Mouse (Mus musculus) kidney, adult 18-20 months (tissue): ENCODE data around the gene Olfr392.

Experiments used
- DNase-seq: peaks from one replicate; pipeline ENCODE4 v3.0.0; 2021

Gene Olfr392

DNA sequence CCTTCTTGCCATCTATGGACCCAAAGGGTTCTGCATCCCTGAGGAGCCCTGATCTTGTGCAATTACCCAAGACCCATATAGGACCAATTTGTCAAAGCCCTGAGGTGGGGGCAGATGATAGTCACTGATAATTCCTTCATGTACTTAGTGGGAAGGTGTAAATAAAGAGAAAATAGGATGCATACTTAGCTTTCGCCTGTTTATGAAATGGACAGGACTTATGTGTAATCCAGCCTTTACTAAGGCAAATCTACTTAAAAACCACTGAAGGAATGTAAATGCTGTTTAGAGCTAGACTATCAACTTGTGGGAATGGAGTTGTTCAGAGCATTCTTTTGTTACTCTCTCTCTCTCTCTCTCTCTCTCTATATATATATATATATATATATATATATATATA, at the start of gene Olfr392:
Olfr392 (minus strand) TSS at position 101 of the 400 bp plus-strand sequence.
- DNase-seq = no peak

DNA sequence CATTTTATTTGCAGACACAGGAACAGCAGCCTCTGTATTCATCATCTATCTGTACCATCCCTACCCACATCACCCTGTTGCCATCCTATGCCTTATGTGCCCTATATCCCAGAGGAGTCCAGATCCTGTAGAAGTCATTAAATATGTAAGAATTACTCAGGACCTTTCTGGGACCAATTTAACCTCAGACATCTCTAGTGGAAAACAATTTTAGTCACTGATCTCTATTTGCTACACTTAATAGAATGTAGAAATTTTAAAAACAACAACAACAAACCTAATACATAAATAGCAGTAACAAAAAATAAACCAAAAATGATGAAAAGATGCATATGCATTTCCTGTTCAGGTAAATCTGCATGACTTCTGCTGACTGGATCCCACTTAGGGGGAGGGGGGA, 34.5 kb upstream of the Olfr392 start, which contains the start of gene Olfr393:
Olfr393 (minus strand) TSS at position 101 of the 400 bp plus-strand sequence.
- no peak for DNase-seq

DNA sequence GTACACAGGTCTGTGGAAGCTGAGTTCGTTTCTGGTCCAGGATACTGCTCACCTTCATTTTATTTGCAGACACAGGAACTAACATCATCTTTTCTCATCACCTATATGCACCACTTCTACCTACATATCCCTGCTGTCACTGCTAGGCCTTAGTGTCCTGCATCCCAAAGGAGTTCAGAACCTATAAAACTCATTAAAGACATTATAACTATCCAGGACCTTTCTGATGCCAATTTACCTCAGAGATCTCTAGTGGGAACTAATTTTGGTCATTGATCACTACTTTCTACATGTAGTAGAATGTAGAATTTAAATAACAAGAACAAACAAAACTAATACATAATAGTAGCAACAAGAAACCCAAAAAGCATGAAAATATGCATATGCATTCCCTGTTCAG, 13.9 kb downstream of the Olfr392 start, which contains the start of gene Olfr391-ps:
Olfr391-ps (minus strand) TSS at position 101 of the 400 bp plus-strand sequence.
- DNase-seq = no peak

DNA sequence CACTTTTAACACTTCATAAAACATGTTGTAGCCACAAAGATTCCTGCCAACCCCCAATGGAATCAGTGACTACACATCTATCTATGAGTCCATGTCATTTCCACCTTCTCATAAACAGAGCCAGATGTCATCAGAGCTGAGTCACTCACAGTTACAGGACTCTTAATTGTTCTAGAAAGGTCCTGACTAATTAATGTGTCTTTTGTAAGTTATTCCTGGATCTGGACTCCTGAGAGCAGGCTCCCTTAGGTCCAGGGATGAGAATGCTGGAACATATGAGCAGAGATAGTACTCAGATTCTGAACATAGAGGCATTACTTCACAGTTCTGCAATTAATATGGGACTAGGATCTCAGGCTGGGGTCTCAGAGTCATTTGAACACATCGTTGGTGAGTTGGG, 34.2 kb downstream of the Olfr392 start, which contains the start of gene Olfr390:
Olfr390 (plus strand) TSS at position 301 of the 400 bp plus-strand sequence.
- no peak for DNase-seq

- DNase-seq = no peak
These were observed 36.2 kb downstream of the Olfr392 start, which contains the start of gene Olfr389 for GRCm38 (mm10) chr11:73780613-73781012. Olfr389 (minus strand) TSS chr11:73780713.
